In the genomic region with DNA sequence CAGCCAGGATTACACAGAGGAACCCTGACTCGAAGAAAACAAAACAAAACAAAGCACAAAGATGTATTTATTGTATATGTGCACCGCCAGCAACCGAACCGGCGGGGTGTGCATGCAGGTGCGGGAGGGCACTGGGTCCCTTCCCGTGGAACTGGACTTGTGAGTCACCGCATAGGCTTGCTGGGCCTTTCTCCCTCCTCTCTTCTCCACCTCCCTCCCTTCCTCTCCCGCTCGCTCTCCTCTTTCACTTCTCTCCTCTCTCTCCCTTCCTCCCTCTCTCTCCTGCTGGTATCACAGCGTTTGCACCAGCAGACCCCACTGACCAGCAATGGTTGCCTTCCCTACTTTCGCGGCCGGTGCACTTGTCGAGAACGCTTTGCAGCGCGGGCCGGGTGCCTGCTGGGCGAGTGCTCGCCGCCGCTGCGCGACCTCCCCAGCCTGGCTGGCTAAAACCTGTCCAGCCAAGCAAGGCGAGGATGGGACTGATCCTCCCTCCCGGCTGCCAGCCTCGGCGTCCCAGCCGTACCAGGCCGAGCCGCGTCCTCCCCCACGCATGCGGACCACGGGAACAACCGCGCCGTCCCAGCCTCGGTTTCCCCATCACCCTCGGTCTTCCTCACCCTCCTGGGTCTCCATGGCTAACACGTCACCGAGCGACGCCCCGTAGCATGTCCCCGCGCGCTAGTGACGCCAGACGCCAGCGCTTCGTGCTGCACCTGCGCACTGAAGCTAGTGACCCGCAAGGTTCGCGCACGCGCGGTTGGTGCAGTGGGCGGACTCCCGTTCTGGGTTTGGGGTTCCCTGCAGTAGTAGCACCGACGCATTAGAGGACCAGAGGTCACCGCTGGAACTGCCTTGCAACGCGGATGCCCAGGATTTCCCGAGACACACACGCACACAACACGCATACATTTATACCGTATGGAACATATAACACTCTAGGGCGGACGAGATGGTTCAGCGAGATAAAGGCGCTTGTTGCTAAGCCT, we compare ENCODE assay signal across 8 mouse cellular contexts. TPM values are rescaled to one million over a fixed set of nuclear protein-coding genes. Genes with fewer than 3 reads are reported as not detected.
A peak's percentile ranks its signal among the peaks of the same experiment; 100 is the strongest.
DNase-seq lines count a peak whose midpoint lies in the region; ATAC-seq and TF ChIP-seq lines count a peak whose summit lies in the region.

Gene Mthfsd, minus strand, starts transcription at position 725 of the 989 bp plus-strand sequence.

- peak; percentile 88 for ATAC-seq in heart, embryonic 15.5 days (replicated peaks; ENCODE audit: insufficient number of reproducible peaks, insufficient read depth, low FRiP score, low read depth)
- peak; percentile 90 for ATAC-seq in liver, embryonic 14.5 days (ENCODE audit: insufficient read depth)
- peak; percentile 88 for ATAC-seq in neural tube, embryonic 11.5 days (ENCODE audit: insufficient read depth, low FRiP score, low TSS enrichment)
- peak; percentile 92 for ATAC-seq in stomach, postnatal 0 days (ENCODE audit: low FRiP score, low TSS enrichment)

- no peaks in the 10 kb centered on the region for H3K9me3 ChIP-seq in forebrain, embryonic 10.5 days
- H3K9me3 ChIP-seq in heart, embryonic 15.5 days (replicated peaks): no peaks in the 10 kb centered on the region
- H3K9me3 ChIP-seq in liver, embryonic 14.5 days (ENCODE audit: control insufficient read depth, low read length): no peaks in the 10 kb centered on the region
- H3K9me3 ChIP-seq in neural tube, embryonic 11.5 days (ENCODE audit: control insufficient read depth, low read length): no peaks in the 10 kb centered on the region
- H3K9me3 ChIP-seq in stomach, postnatal 0 days (ENCODE audit: control insufficient read depth, low read length): no peaks in the 10 kb centered on the region

- peak within 1 kb of the TSS; percentile 77 for H3K4me2 ChIP-seq in heart, embryonic 15.5 days
- peak within 1 kb of the TSS; percentile 84 for H3K4me2 ChIP-seq in liver, embryonic 14.5 days (ENCODE audit: low read depth)
- H3K4me2 ChIP-seq in neural tube, embryonic 11.5 days (ENCODE audit: low read depth): peak within 1 kb of the TSS; percentile 85
- H3K4me2 ChIP-seq in stomach, postnatal 0 days (replicated peaks; ENCODE audit: low read depth): peak within 1 kb of the TSS; percentile 90

- peaks cover 28% of the 10 kb centered on the region for H3K4me1 ChIP-seq in forebrain, embryonic 10.5 days
- peaks cover 38% of the 10 kb centered on the region for H3K4me1 ChIP-seq in heart, embryonic 15.5 days (replicated peaks)
- H3K4me1 ChIP-seq in liver, embryonic 14.5 days (replicated peaks; ENCODE audit: control insufficient read depth in 2 of 2, insufficient read depth in 2 of 2, low read length in 1 of 2): peaks cover 3 to 6% of the 10 kb centered on the region in 2 experiments; a peak in 2 of 4 replicates
- peaks cover 8% of the 10 kb centered on the region for H3K4me1 ChIP-seq in neural tube, embryonic 11.5 days (ENCODE audit: control insufficient read depth, insufficient read depth, low read length)
- no peaks in the 10 kb centered on the region for H3K4me1 ChIP-seq in stomach, postnatal 0 days (replicated peaks; ENCODE audit: control insufficient read depth, insufficient read depth)

- H3K27ac ChIP-seq in forebrain, embryonic 10.5 days: peak within 1 kb of the TSS; percentile 90
- peak within 1 kb of the TSS; percentile 73 for H3K27ac ChIP-seq in heart, embryonic 15.5 days
- peak within 1 kb of the TSS; percentile 4; the same call in 1 of the 2 replicates for H3K27ac ChIP-seq in liver, embryonic 14.5 days
- H3K27ac ChIP-seq in neural tube, embryonic 11.5 days (ENCODE audit: low read depth, low read length): peak within 1 kb of the TSS; percentile 74; the same call in 1 of the 2 replicates
- H3K27ac ChIP-seq in stomach, postnatal 0 days (replicated peaks): peak within 1 kb of the TSS; percentile 88

- 1% methylated on average over 75 of the region's 75 CpGs for WGBS in forebrain, embryonic 10.5 days
- WGBS in heart, embryonic 15.5 days: under 1% methylated on average over 75 of the region's 75 CpGs
- WGBS in liver, embryonic 14.5 days (ENCODE audit: insufficient replicate concordance): 1% methylated on average over 75 of the region's 75 CpGs
- 1% methylated on average over 75 of the region's 75 CpGs for whole genome bisulfite sequencing in neural tube, embryonic 11.5 days
- under 1% methylated on average over 72 of the region's 75 CpGs for WGBS in stomach, postnatal 0 days

- H3K4me3 ChIP-seq in forebrain, embryonic 10.5 days: peak within 1 kb of the TSS; percentile 82
- peak within 1 kb of the TSS; percentile 87 for H3K4me3 ChIP-seq in heart, embryonic 15.5 days
- H3K4me3 ChIP-seq in liver, embryonic 14.5 days (ENCODE audit: insufficient read depth in 1 of 2, low read depth in 2 of 2, low read length in 2 of 2): peak within 1 kb of the TSS; percentile 77 to 89
- peak within 1 kb of the TSS; percentile 91 for H3K4me3 ChIP-seq in neural tube, embryonic 11.5 days (ENCODE audit: low read depth, low read length)
- peak within 1 kb of the TSS; percentile 88 for H3K4me3 ChIP-seq in stomach, postnatal 0 days (ENCODE audit: low read depth, low read length)

- H3K27me3 ChIP-seq in forebrain, embryonic 10.5 days (ENCODE audit: poor library complexity, severe bottlenecking): peaks cover 38% of the 10 kb centered on the region
- peaks cover 8% of the 10 kb centered on the region for H3K27me3 ChIP-seq in heart, embryonic 15.5 days
- H3K27me3 ChIP-seq in liver, embryonic 14.5 days (ENCODE audit: control insufficient read depth, insufficient read depth, low read length): no peaks in the 10 kb centered on the region
- H3K27me3 ChIP-seq in neural tube, embryonic 11.5 days (ENCODE audit: control insufficient read depth, insufficient read depth, low read length): 0 out of 2 replicates have a peak, but pooled peaks cover 3% of the 10 kb centered on the region
- H3K27me3 ChIP-seq in stomach, postnatal 0 days (ENCODE audit: control insufficient read depth, insufficient read depth, low read length): no peaks in the 10 kb centered on the region

- peaks cover 36% of the 10 kb centered on the region for H3K36me3 ChIP-seq in forebrain, embryonic 10.5 days (replicated peaks)
- peaks cover 9% of the 10 kb centered on the region for H3K36me3 ChIP-seq in heart, embryonic 15.5 days
- no peaks in the 10 kb centered on the region for H3K36me3 ChIP-seq in liver, embryonic 14.5 days (replicated peaks; ENCODE audit: control insufficient read depth, insufficient read depth, low read depth)
- peaks cover 3% of the 10 kb centered on the region for H3K36me3 ChIP-seq in neural tube, embryonic 11.5 days (ENCODE audit: control insufficient read depth, insufficient read depth, low read length)
- H3K36me3 ChIP-seq in stomach, postnatal 0 days (ENCODE audit: control insufficient read depth, insufficient read depth, low read length): peaks cover 3% of the 10 kb centered on the region; the same call in 1 of the 2 replicates

- TF ChIP-seq EP300 in liver, embryonic 14.5 days (IDR thresholded peaks at IDR 0.05; ENCODE audit: low read depth): no peak
- no peak for TF ChIP-seq EP300 in stomach, postnatal 0 days (optimal IDR thresholded peaks at IDR 0.05)

- DNase-seq in CD8-positive naive resting alpha-beta T cell, adult 2 months (ENCODE audit: low read depth in 2 of 2, low spot score in 2 of 2): peak; percentile 96 to 98
- peak; percentile 94 for DNase-seq in c-Kit-positive CD71-negative TER-119-negative erythroid progenitor cells, embryonic 14.5 days (ENCODE audit: low read depth)
- peak; percentile 98 for DNase-seq in forebrain, embryonic 10.5 days (ENCODE audit: extremely low spot score, low spot score)
- DNase-seq in kidney, postnatal 25 days: peak; percentile 99
- DNase-seq in liver, embryonic 14.5 days (ENCODE audit: low read depth in 3 of 3, low spot score in 3 of 3): peak; percentile 85 to 89 (median 87)
- DNase-seq in neural tube, embryonic 11.5 days (ENCODE audit: low spot score): peak; percentile 99
- DNase-seq in stomach, postnatal 0 days (ENCODE audit: low spot score): peak; percentile 98

- peak; percentile 37; the same call in 1 of the 2 replicates for TF ChIP-seq CTCF in liver, embryonic 14.5 days (IDR thresholded peaks at IDR 0.05; ENCODE audit: low read depth)
- peak; percentile 30; the same call in 1 of the 2 replicates for TF ChIP-seq CTCF in stomach, postnatal 0 days (IDR thresholded peaks at IDR 0.05; ENCODE audit: low read depth)

- peak within 1 kb of the TSS; percentile 87 for H3K9ac ChIP-seq in heart, embryonic 15.5 days
- peak within 1 kb of the TSS; percentile 78 for H3K9ac ChIP-seq in liver, embryonic 14.5 days (replicated peaks)
- peak within 1 kb of the TSS; percentile 89 for H3K9ac ChIP-seq in neural tube, embryonic 11.5 days (ENCODE audit: low read length)
- peak within 1 kb of the TSS; percentile 87 for H3K9ac ChIP-seq in stomach, postnatal 0 days (ENCODE audit: low read length)

RNA-seq across cellular contexts. Expression of gene Mthfsd, which starts in this region (rescaled TPM):
- 69.1 and 69.5 TPM in 2 replicates for polyA plus RNA-seq in forebrain, embryonic 10.5 days (2016; fragmentation: Nextera tagmentation; extraction: Ambion mirVana)
- 29.7 and 38.2 TPM in 2 replicates for polyA plus RNA-seq in heart, embryonic 15.5 days (2015; fragmentation: Nextera tagmentation; extraction: Ambion mirVana)
- 18.0 and 20.3 TPM in 2 replicates for polyA plus RNA-seq in liver, embryonic 14.5 days (2012; rRNA removed)
- 21.5 and 24.7 TPM in 2 replicates for polyA plus RNA-seq in liver, embryonic 14.5 days (2014; fragmentation: Nextera tagmentation; extraction: Ambion mirVana)
- polyA plus RNA-seq in neural tube, embryonic 11.5 days (2014; fragmentation: Nextera tagmentation; extraction: Ambion mirVana): 56.9 and 63.7 TPM in 2 replicates
- polyA plus RNA-seq in stomach, postnatal 0 days (2015; fragmentation: Nextera tagmentation; extraction: Ambion mirVana): 33.0 and 38.1 TPM in 2 replicates

Comparison
In these comparisons a context has a peak if more than half of its experiments do, and no peak if none do; other contexts are left out.
1. Peak in every context shown above with its lines: DNase-seq, ATAC-seq, H3K4me3 ChIP-seq and H3K27ac ChIP-seq.
2. H3K27ac ChIP-seq: peak in every context shown above with its lines; median percentile 90 in forebrain, embryonic 10.5 days; 88 in stomach, postnatal 0 days; 74 in neural tube, embryonic 11.5 days; 73 in heart, embryonic 15.5 days; 4 in liver, embryonic 14.5 days.